Mouse (Mus musculus) forebrain, postnatal 0 days (tissue): ENCODE measurements around the gene Fat1. TPM values are rescaled to one million over a fixed set of nuclear protein-coding genes. Genes with fewer than 3 reads are reported as not detected.
"Not testable (repeated sequence)": the region's sequence is repeated elsewhere in the genome, so short reads cannot be mapped to it uniquely, and the experiment has no call there.

ENCODE experiments used
- ATAC-seq: fragments of 200-750 bp; cut with Nextera tagmentation; 2 replicates; pipeline ENCODE4 v1.8.0; 2017; ENCODE audit warnings: mild to moderate bottlenecking, moderate library complexity
- DNase-seq: peaks from one replicate; pipeline ENCODE4 v3.0.0-alpha.2; 2015
- H3K27ac ChIP-seq: fragments of 300-500 bp; sonication (generic); 2 replicates; pipeline ENCODE4 v1.5.1; 2014; ENCODE audit warnings: low read depth, mild to moderate bottlenecking, antibody characterized with exemption, low read length, moderate library complexity, mixed read lengths
- H3K27me3 ChIP-seq: fragments of 300-500 bp; sonication (generic); 2 replicates; pipeline ENCODE4 v1.6.1; 2014; ENCODE audit warnings: mild to moderate bottlenecking, low read length, mixed read lengths; ENCODE audit not compliant: insufficient read depth
- H3K36me3 ChIP-seq: fragments of 300-500 bp; sonication (generic); 2 replicates; pipeline ENCODE4 v1.6.1; 2014; ENCODE audit warnings: mild to moderate bottlenecking, moderate library complexity; ENCODE audit not compliant: insufficient read depth
- H3K4me1 ChIP-seq: fragments of 300-500 bp; sonication (generic); 2 replicates; pipeline ENCODE4 v1.6.1; 2014; ENCODE audit warnings: antibody characterized with exemption; ENCODE audit not compliant: insufficient read depth
- H3K4me2 ChIP-seq: fragments of 300-500 bp; sonication (generic); 2 replicates; pipeline ENCODE4 v1.6.1; 2014; ENCODE audit warnings: low read depth, mild to moderate bottlenecking, moderate library complexity
- H3K4me3 ChIP-seq: fragments of 300-500 bp; sonication (generic); 2 replicates; pipeline ENCODE4 v1.5.1; 2014; ENCODE audit warnings: low read depth, low read length, mixed read lengths
- H3K9ac ChIP-seq: fragments of 300-500 bp; sonication (generic); 2 replicates; pipeline ENCODE4 v1.6.1; 2014; ENCODE audit warnings: mild to moderate bottlenecking
- H3K9me3 ChIP-seq: fragments of 300-500 bp; sonication (generic); 2 replicates; pipeline ENCODE4 v1.6.1; 2016; ENCODE audit warnings: low read length
- CTCF ChIP-seq: sonication (generic); IDR thresholded peaks from 2 replicates; pipeline ENCODE4 v1.5.1; 2016; ENCODE audit warnings: antibody characterized with exemption, control low read depth, low read depth
- whole genome bisulfite sequencing: fragments of 180-500 bp; shearing (Covaris S2); extraction: QIAGEN DNeasy Blood & Tissue Kit; methylation state at CpG from one replicate; pipeline ENCODE4 v1.1.7; 2014; 5-methylcytosine and 5-hydroxymethylcytosine counted together
- polyA plus RNA-seq: library from polyadenylated mRNA; unstranded; fragments of >200 nt; fragmentation: Nextera tagmentation; extraction: Ambion mirVana; gene quantifications from 2 replicates; pipeline ENCODE4 v1.2.1, GENCODE M21; 2015
- total RNA-seq: library from RNA; depleted of rRNA; stranded (reverse); fragments of >200 nt; gene quantifications from 2 replicates; pipeline ENCODE4 v1.2.3, GENCODE M21; 2014; rRNA removed

The Fat1 gene
- total and polyA plus RNA-seq, 2 experiments from 2014 or later: 8.0 to 66.7 TPM

DNA sequence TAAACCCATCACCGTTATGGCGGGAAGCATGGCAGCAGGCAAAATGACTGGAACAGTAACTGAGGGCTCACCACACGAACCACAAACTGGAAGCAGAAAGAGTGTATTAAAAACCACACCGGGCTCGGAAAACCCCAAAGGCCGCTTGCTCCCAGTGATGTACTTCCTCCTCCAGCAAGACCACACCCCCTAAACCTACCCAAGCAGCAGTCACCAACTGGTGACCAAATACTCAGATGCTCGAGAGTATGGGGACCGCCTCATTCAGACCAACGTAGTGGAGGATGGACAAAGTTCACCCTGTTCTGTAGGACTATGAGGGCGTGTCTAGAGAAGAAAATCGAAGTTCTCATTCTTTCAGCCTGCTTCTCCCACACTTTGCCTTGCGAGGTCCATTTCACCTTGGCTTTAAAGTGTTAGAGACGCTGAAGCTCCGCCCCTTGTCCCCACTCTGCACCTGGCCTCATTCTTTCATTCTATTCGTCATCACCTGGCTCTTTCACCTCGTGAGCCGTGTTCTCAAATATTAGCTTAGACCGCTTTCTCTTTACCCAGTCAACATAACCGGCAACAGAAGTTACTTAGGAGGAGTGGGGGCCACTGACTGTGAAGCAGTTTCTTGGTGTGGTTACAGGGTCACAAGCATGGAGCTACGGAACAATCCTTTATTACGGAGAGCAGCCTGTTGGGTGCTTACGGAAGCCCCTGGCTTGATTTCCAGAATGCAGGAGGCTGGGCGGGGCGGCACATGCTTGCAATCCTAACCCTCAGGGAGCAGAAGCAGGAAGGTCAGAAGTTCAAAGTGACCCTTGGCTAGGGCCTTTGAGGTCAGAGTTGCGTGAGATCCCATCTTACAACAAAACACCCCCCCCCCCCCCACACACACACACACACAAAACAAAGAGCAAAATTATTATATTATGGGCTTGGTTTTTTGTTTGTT lies 128.0 kb downstream of the Fat1 start:
- no peak for TF ChIP-seq CTCF
- no peak overlapping the region for H3K9ac ChIP-seq
- no peak overlapping the region for H3K4me2 ChIP-seq
- no peaks in the 10 kb centered on the region for H3K36me3 ChIP-seq
- ATAC-seq: no peak
- H3K27ac ChIP-seq: no peak overlapping the region
- H3K4me3 ChIP-seq: no peak overlapping the region
- H3K27me3 ChIP-seq: no peaks in the 10 kb centered on the region
- no peaks in the 10 kb centered on the region for H3K9me3 ChIP-seq
- H3K4me1 ChIP-seq: no peaks in the 10 kb centered on the region
- no peak for DNase-seq
- 86% methylated on average over 25 of the region's 25 CpGs for WGBS

GRCm38 (mm10) chr8:45064197-45064869 lies 129.1 kb downstream of the Fat1 start:
- H3K4me1 ChIP-seq: no peaks in the 10 kb centered on the region
- ATAC-seq: 0 out of 2 replicates have a peak, but pooled peaks have one; percentile 39
- H3K27ac ChIP-seq: no peak overlapping the region
- H3K9ac ChIP-seq: no peak overlapping the region
- no peak overlapping the region for H3K4me2 ChIP-seq
- TF ChIP-seq CTCF: no peak
- DNase-seq: no peak
- no peaks in the 10 kb centered on the region for H3K9me3 ChIP-seq
- H3K36me3 ChIP-seq: no peaks in the 10 kb centered on the region
- H3K27me3 ChIP-seq: no peaks in the 10 kb centered on the region
- 25% methylated on average over 8 of the region's 8 CpGs for WGBS
- H3K4me3 ChIP-seq: no peak overlapping the region

- not testable (repeated sequence) for H3K36me3 ChIP-seq, H3K9ac ChIP-seq, H3K4me2 ChIP-seq, H3K9me3 ChIP-seq, H3K27ac ChIP-seq, H3K4me1 ChIP-seq, H3K27me3 ChIP-seq, H3K4me3 ChIP-seq, DNase-seq, ATAC-seq
- 100% methylated on average over 1 of the region's 1 CpGs for WGBS
Measured at GRCm38 (mm10) chr8:45065391-45065790, 130.1 kb downstream of the Fat1 start.

GRCm38 (mm10) chr8:45068759-45069386 lies 133.6 kb downstream of the Fat1 start, which contains the start of gene Mtnr1a:
Gene Mtnr1a (plus strand): TSS chr8:45069137.
- no peaks in the 10 kb centered on the region for H3K36me3 ChIP-seq
- peak within 1 kb of the TSS; percentile 85 for H3K4me2 ChIP-seq
- no peaks in the 10 kb centered on the region for H3K27me3 ChIP-seq
- H3K4me3 ChIP-seq: peak within 1 kb of the TSS; percentile 37
- no peaks in the 10 kb centered on the region for H3K9me3 ChIP-seq
- peak; percentile 88 for ATAC-seq
- WGBS: 6% methylated on average over 29 of the region's 29 CpGs
- no peaks in the 10 kb centered on the region for H3K4me1 ChIP-seq
- no peak within 1 kb of the TSS for H3K27ac ChIP-seq
- TF ChIP-seq CTCF: peak; percentile 100
- peak within 1 kb of the TSS; percentile 28; the same call in 1 of the 2 replicates for H3K9ac ChIP-seq
- peak; percentile 85 for DNase-seq

DNA sequence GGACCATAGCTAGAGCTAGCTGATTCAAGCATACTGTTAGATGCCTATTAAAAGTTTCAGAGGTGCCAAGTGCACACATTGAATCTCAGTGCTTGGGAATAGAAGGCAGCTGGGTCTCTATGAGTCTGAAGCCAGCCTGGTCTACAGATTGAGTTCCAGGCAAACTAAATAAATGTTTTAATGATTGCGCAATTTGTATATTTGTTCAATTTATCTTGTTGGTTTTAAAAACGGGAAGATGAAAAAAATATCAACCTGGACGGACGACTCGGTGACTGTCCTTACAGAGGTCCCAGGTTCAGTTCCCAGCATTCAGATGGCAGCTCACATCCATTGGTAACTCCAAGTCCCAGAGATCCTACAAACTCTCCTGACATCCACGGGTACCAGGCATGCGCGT lies 135.7 kb downstream of the Fat1 start:
- H3K36me3 ChIP-seq: no peaks in the 10 kb centered on the region
- H3K27me3 ChIP-seq: no peaks in the 10 kb centered on the region
- no peak overlapping the region for H3K4me2 ChIP-seq
- ATAC-seq (no peak), DNase-seq (no peak)
- H3K27ac ChIP-seq: no peak overlapping the region
- TF ChIP-seq CTCF: no peak
- no peak overlapping the region for H3K4me3 ChIP-seq
- WGBS: 95% methylated on average over 8 of the region's 8 CpGs
- no peaks in the 10 kb centered on the region for H3K9me3 ChIP-seq
- H3K4me1 ChIP-seq: no peaks in the 10 kb centered on the region
- H3K9ac ChIP-seq: no peak overlapping the region

DNA sequence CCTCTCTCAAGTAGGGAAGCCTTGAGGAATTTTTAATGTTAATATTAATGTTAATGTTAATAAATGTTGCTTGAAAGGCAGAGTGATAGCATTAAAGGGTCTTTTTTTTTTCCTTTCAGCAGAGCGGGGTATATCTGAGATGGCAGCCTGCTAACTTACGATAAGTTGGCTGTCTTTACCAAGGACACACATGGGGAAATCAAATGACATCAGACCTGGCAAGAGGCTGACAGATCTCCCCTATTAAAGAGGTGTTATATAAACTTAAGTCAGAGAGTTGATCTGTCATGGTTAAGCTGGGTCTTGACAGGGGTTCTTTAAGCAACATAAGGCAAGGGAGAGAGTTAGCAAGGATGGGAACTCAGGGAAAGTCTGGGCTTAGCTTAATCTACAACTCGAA lies 145.6 kb downstream of the Fat1 start:
- H3K27me3 ChIP-seq: no peaks in the 10 kb centered on the region
- no peak for ATAC-seq
- no peaks in the 10 kb centered on the region for H3K36me3 ChIP-seq
- no peak overlapping the region for H3K4me2 ChIP-seq
- no peak for DNase-seq
- no peak for TF ChIP-seq CTCF
- WGBS: 89% methylated on average over 3 of the region's 3 CpGs
- no peak overlapping the region for H3K4me3 ChIP-seq
- no peaks in the 10 kb centered on the region for H3K4me1 ChIP-seq
- no peak overlapping the region for H3K27ac ChIP-seq
- H3K9ac ChIP-seq: no peak overlapping the region
- H3K9me3 ChIP-seq: no peaks in the 10 kb centered on the region

- H3K9ac ChIP-seq: no peak overlapping the region
- H3K4me2 ChIP-seq: no peak overlapping the region
- DNase-seq: no peak
- TF ChIP-seq CTCF: no peak
- H3K9me3 ChIP-seq: no peaks in the 10 kb centered on the region
- H3K27me3 ChIP-seq: no peaks in the 10 kb centered on the region
- no peak for ATAC-seq
- WGBS: 80% methylated on average over 3 of the region's 3 CpGs
- H3K4me3 ChIP-seq: no peak overlapping the region
- H3K4me1 ChIP-seq: no peaks in the 10 kb centered on the region
- no peak overlapping the region for H3K27ac ChIP-seq
- H3K36me3 ChIP-seq: no peaks in the 10 kb centered on the region
Measured at GRCm38 (mm10) chr8:45093599-45093998, 158.4 kb downstream of the Fat1 start.

Other genes starting within 250 kb of the Fat1 start
- gene Mtnr1a, start 133.7 kb downstream of the Fat1 start, total RNA-seq: 0.38 TPM in 1 of 2 replicates, not detected in the other
- gene Mtnr1a, start 133.7 kb downstream of the Fat1 start, polyA plus RNA-seq: 0.18 and 0.19 TPM in 2 replicates